Mouse (Mus musculus) G1E (cell line): ENCODE measurements around the gene Mfrp.

Experiments
- CTCF ChIP-seq: IDR thresholded peaks from 2 replicates; pipeline ENCODE4 v1.5.1; 2012; ENCODE audit warnings: low read depth, low read length, inconsistent platforms, mixed read lengths
- GATA1 ChIP-seq: IDR thresholded peaks from 2 replicates; pipeline ENCODE4 v1.6.1; 2012; ENCODE audit warnings: borderline replicate concordance, low read length, inconsistent platforms, mixed read lengths
- GATA2 ChIP-seq: IDR thresholded peaks from 2 replicates; pipeline ENCODE4 v1.6.1; 2012; ENCODE audit warnings: low read depth, low read length, inconsistent platforms, borderline replicate concordance
- POLR2AphosphoS5 ChIP-seq: IDR thresholded peaks from 2 replicates; pipeline ENCODE4 v1.6.1; 2012; ENCODE audit warnings: low read depth, low read length, inconsistent platforms; ENCODE audit not compliant: insufficient replicate concordance
- TAL1 ChIP-seq: conservative IDR thresholded peaks from 2 replicates; pipeline ENCODE4 v1.6.1; 2012; ENCODE audit warnings: low read depth, low read length, inconsistent platforms, mixed read lengths

DNA sequence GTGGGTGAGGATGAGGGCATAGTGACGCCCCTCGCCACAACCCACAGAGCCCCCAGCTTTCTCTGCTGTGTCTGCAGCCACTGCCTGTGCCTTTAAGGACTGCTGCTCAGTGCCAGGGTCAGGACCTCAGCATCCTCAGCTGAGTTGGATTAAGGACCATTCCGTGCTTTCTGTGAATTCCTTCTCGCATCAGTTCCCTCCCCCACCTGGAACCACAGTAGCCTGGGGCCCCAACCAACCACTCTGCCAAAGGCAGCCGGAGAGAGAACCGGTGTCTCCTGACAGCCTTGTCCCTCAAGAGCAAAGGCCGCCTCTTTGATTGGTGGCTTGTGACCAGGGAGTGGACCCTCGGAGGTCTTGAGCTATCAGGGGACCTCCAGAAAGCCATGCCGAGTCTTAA lies at the start of gene Mfrp:
- TF ChIP-seq CTCF (no peak), GATA1 (no peak), POLR2AphosphoS5 (no peak), TAL1 (no peak), GATA2 (no peak)
